Mouse (Mus musculus): ENCODE results near the gene Olfr340.
"Not testable (repeated sequence)": the region's sequence is repeated elsewhere in the genome, so short reads cannot be mapped to it uniquely, and the experiment has no call there.

The Olfr340 gene

DNA sequence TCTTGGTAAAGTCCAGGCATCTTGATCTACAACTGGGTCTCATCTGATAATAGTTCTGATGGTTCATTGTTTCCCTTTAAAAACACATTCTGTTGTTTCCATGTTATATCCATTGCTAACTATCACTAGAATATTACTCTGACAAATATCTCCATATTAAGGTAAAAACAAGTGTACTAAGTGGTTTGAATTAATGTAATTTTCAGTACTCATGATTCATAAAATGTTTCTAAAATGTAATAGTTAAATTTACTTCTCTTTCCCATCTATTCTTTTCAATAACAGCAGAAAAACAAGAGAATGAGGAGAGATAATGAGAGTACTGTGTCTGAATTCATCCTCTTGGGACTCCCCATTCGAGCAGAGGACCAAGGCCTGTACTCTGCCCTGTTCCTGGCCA, at the start of gene Olfr340:
Gene Olfr340, plus strand, starts transcription at position 301 of the 400 bp plus-strand sequence.
- DNase-seq = no peak

- DNase-seq = not testable (repeated sequence)
Measured at GRCm38 (mm10) chr2:36415174-36415573, 37.2 kb upstream of the Olfr340 start.

GRCm38 (mm10) chr2:36415591-36415990, 36.8 kb upstream of the Olfr340 start:
- not testable (repeated sequence) for DNase-seq

DNA sequence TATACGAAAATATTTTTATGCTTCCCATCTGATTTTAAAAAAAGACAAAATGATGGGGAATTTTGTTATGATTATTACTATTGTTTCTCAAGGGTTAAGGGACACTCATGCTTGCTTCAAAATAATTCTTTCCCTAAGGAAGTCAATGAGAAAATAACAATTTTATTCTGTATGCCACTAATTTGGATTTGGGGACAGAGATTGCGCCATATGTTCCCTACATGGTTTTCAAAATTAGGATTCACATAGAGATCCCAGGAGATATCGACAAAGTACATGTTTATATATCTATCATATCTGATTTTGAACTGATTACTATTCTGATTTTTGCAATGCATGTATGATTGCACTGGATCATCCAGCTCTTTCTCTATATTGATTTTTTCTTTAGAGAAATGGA, 33.7 kb upstream of the Olfr340 start, which contains the start of gene Olfr339:
Gene Olfr339, plus strand, starts transcription at position 301 of the 400 bp plus-strand sequence.
- DNase-seq = no peak

- no peak for DNase-seq
Measured at GRCm38 (mm10) chr2:36473634-36474033, 21.2 kb downstream of the Olfr340 start.

DNA sequence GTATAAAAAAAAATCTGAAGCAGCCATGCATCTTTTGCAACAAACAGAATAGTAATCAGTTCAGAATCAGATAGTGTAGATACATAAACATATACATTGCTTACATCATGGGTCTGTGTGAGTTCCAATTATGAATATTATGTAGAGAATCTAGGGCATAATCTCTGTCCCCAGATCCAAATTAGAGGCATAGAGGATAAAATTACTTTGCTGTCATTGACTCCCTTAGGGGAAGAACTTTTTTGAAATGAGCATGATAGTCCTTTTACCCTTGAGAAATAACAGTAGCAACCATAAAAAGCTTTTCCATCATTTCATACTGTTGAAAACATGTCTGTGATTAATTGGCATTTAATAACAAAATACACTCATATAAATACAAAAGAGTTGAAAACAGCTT, 30.0 kb downstream of the Olfr340 start, which contains the start of gene Olfr341:
Gene Olfr341, minus strand, starts transcription at position 101 of the 400 bp plus-strand sequence.
- DNase-seq = no peak

Data from kidney, postnatal 14 days (tissue).